Mouse (Mus musculus) C2C12 (cell line): ENCODE measurements around the gene Ccdc93.

ENCODE experiments used
- CTCF ChIP-seq: IDR thresholded peaks from one replicate; pipeline ENCODE4 v1.5.1; 2011; ENCODE audit not compliant: control insufficient read depth, insufficient read depth, insufficient read length
- MYOG ChIP-seq: IDR thresholded peaks from one replicate; pipeline ENCODE4 v1.6.1; 2011; ENCODE audit not compliant: control insufficient read depth, insufficient read length; ENCODE audit errors: extremely low read depth

- TF ChIP-seq CTCF (no peak), MYOG (no peak)
Observed at GRCm38 (mm10) chr1:121486803-121487202, 56.0 kb downstream of the Ccdc93 start.
